Mouse (Mus musculus): Measurements from ENCODE around the gene Lrch3. TPM values are rescaled to one million over a fixed set of nuclear protein-coding genes. Genes with fewer than 3 reads are reported as not detected.

The Lrch3 gene
- polyA plus RNA-seq, 1 experiment from 2014 or later: 47.3 TPM

- Histone ChIP-seq H3K36me3 (peaks cover 89% of the 10 kb centered on the region), H3K9ac (no peak overlapping the region), H3K9me3 (no peaks in the 10 kb centered on the region), H3K27ac (no peak overlapping the region), H3K4me1 (replicated peaks) (0 out of 2 replicates have a peak, but pooled peaks cover 3% of the 10 kb centered on the region), H3K27me3 (no peaks in the 10 kb centered on the region), H3K4me2 (no peak overlapping the region), H3K4me3 (no peak overlapping the region)
- WGBS: 96% methylated on average over 6 of the region's 6 CpGs
- no peak for ATAC-seq (ENCODE audit: low FRiP score)
Observed at GRCm38 (mm10) chr16:33010166-33010565, 96.3 kb downstream of the Lrch3 start.

- no peak overlapping the region for H3K4me3 ChIP-seq
- peaks cover 69% of the 10 kb centered on the region for H3K36me3 ChIP-seq
- 92% methylated on average over 5 of the region's 5 CpGs for WGBS
- no peaks in the 10 kb centered on the region for H3K4me1 ChIP-seq (replicated peaks)
- no peaks in the 10 kb centered on the region for H3K27me3 ChIP-seq
- no peaks in the 10 kb centered on the region for H3K9me3 ChIP-seq
- ATAC-seq (ENCODE audit: low FRiP score): no peak
- H3K27ac ChIP-seq: no peak overlapping the region
- H3K4me2 ChIP-seq: no peak overlapping the region
- no peak overlapping the region for H3K9ac ChIP-seq
Observed at GRCm38 (mm10) chr16:33013801-33014200, 99.9 kb downstream of the Lrch3 start.

- Histone ChIP-seq H3K4me1 (replicated peaks) (no peaks in the 10 kb centered on the region), H3K27me3 (no peaks in the 10 kb centered on the region), H3K36me3 (peaks cover 58% of the 10 kb centered on the region), H3K9me3 (no peaks in the 10 kb centered on the region), H3K9ac (no peak overlapping the region), H3K4me3 (no peak overlapping the region), H3K27ac (no peak overlapping the region), H3K4me2 (no peak overlapping the region)
- WGBS: 93% methylated on average over 1 of the region's 1 CpGs
- ATAC-seq (ENCODE audit: low FRiP score): no peak
Observed at GRCm38 (mm10) chr16:33014921-33015320, 101.0 kb downstream of the Lrch3 start.

GRCm38 (mm10) chr16:33015396-33015907, 101.6 kb downstream of the Lrch3 start:
- 96% methylated on average over 3 of the region's 3 CpGs for WGBS
- H3K36me3 ChIP-seq: peaks cover 53% of the 10 kb centered on the region
- ATAC-seq (ENCODE audit: low FRiP score): no peak

GRCm38 (mm10) chr16:33015986-33016385, 102.1 kb downstream of the Lrch3 start:
- WGBS: 90% methylated on average over 2 of the region's 2 CpGs
- H3K4me3 ChIP-seq: no peak overlapping the region
- H3K27ac ChIP-seq: no peak overlapping the region
- peaks cover 48% of the 10 kb centered on the region for H3K36me3 ChIP-seq
- no peaks in the 10 kb centered on the region for H3K27me3 ChIP-seq
- H3K9me3 ChIP-seq: no peaks in the 10 kb centered on the region
- H3K9ac ChIP-seq: no peak overlapping the region
- no peak for ATAC-seq (ENCODE audit: low FRiP score)
- H3K4me2 ChIP-seq: no peak overlapping the region
- H3K4me1 ChIP-seq (replicated peaks): no peaks in the 10 kb centered on the region

More at GRCm38 (mm10) chr16:33015396-33015907, 101.6 kb downstream of the Lrch3 start:
- no peak overlapping the region for H3K27ac ChIP-seq
- no peaks in the 10 kb centered on the region for H3K27me3 ChIP-seq
- no peak overlapping the region for H3K9ac ChIP-seq
- no peaks in the 10 kb centered on the region for H3K4me1 ChIP-seq (replicated peaks)
- no peaks in the 10 kb centered on the region for H3K9me3 ChIP-seq
- H3K4me2 ChIP-seq: no peak overlapping the region
- no peak overlapping the region for H3K4me3 ChIP-seq

GRCm38 (mm10) chr16:33017677-33018349, 103.9 kb downstream of the Lrch3 start:
- no peaks in the 10 kb centered on the region for H3K9me3 ChIP-seq
- no peak overlapping the region for H3K27ac ChIP-seq
- WGBS: 95% methylated on average over 5 of the region's 5 CpGs
- no peak overlapping the region for H3K9ac ChIP-seq
- no peaks in the 10 kb centered on the region for H3K4me1 ChIP-seq (replicated peaks)
- no peak for ATAC-seq (ENCODE audit: low FRiP score)
- no peaks in the 10 kb centered on the region for H3K27me3 ChIP-seq
- H3K4me3 ChIP-seq: no peak overlapping the region
- H3K36me3 ChIP-seq: peaks cover 34% of the 10 kb centered on the region
- no peak overlapping the region for H3K4me2 ChIP-seq

GRCm38 (mm10) chr16:33019117-33019770, 105.3 kb downstream of the Lrch3 start:
- no peak overlapping the region for H3K4me2 ChIP-seq
- H3K27me3 ChIP-seq: no peaks in the 10 kb centered on the region
- H3K27ac ChIP-seq: no peak overlapping the region
- no peaks in the 10 kb centered on the region for H3K9me3 ChIP-seq
- H3K4me3 ChIP-seq: no peak overlapping the region
- no peak overlapping the region for H3K9ac ChIP-seq
- no peaks in the 10 kb centered on the region for H3K4me1 ChIP-seq (replicated peaks)
- no peak for ATAC-seq (ENCODE audit: low FRiP score)
- 79% methylated on average over 21 of the region's 21 CpGs for WGBS
- H3K36me3 ChIP-seq: peaks cover 20% of the 10 kb centered on the region

GRCm38 (mm10) chr16:33021381-33021780, 107.5 kb downstream of the Lrch3 start:
- Histone ChIP-seq H3K9me3 (no peaks in the 10 kb centered on the region), H3K4me1 (replicated peaks) (no peaks in the 10 kb centered on the region), H3K4me3 (no peak overlapping the region), H3K27ac (no peak overlapping the region), H3K36me3 (peaks cover 4% of the 10 kb centered on the region), H3K27me3 (no peaks in the 10 kb centered on the region), H3K9ac (no peak overlapping the region), H3K4me2 (no peak overlapping the region)
- ATAC-seq (ENCODE audit: low FRiP score): no peak
- 85% methylated on average over 3 of the region's 3 CpGs for WGBS

GRCm38 (mm10) chr16:33023750-33024149, 109.8 kb downstream of the Lrch3 start:
- Histone ChIP-seq H3K9me3 (no peaks in the 10 kb centered on the region), H3K4me1 (replicated peaks) (no peaks in the 10 kb centered on the region), H3K36me3 (no peaks in the 10 kb centered on the region), H3K9ac (no peak overlapping the region), H3K27me3 (no peaks in the 10 kb centered on the region), H3K27ac (no peak overlapping the region), H3K4me2 (no peak overlapping the region), H3K4me3 (no peak overlapping the region)
- no peak for ATAC-seq (ENCODE audit: low FRiP score)
- WGBS: 9% methylated on average over 4 of the region's 4 CpGs

- Histone ChIP-seq H3K9me3 (no peaks in the 10 kb centered on the region), H3K27me3 (no peaks in the 10 kb centered on the region), H3K4me3 (no peak overlapping the region), H3K36me3 (no peaks in the 10 kb centered on the region), H3K27ac (no peak overlapping the region), H3K4me2 (no peak overlapping the region), H3K4me1 (replicated peaks) (no peaks in the 10 kb centered on the region), H3K9ac (no peak overlapping the region)
- 80% methylated on average over 8 of the region's 8 CpGs for whole genome bisulfite sequencing
- ATAC-seq (ENCODE audit: low FRiP score): no peak
Observed at GRCm38 (mm10) chr16:33024456-33025104, 110.7 kb downstream of the Lrch3 start.

GRCm38 (mm10) chr16:33026357-33026756, 112.5 kb downstream of the Lrch3 start:
- 93% methylated on average over 7 of the region's 7 CpGs for WGBS
- Histone ChIP-seq H3K4me1 (replicated peaks) (no peaks in the 10 kb centered on the region), H3K36me3 (no peaks in the 10 kb centered on the region), H3K9me3 (no peaks in the 10 kb centered on the region), H3K9ac (no peak overlapping the region), H3K27me3 (no peaks in the 10 kb centered on the region), H3K4me3 (no peak overlapping the region), H3K4me2 (no peak overlapping the region), H3K27ac (no peak overlapping the region)
- no peak for ATAC-seq (ENCODE audit: low FRiP score)

GRCm38 (mm10) chr16:33036006-33036405, 122.1 kb downstream of the Lrch3 start:
- H3K27ac ChIP-seq: no peak overlapping the region
- no peaks in the 10 kb centered on the region for H3K4me1 ChIP-seq (replicated peaks)
- no peaks in the 10 kb centered on the region for H3K9me3 ChIP-seq
- 88% methylated on average over 4 of the region's 4 CpGs for WGBS
- no peak overlapping the region for H3K4me2 ChIP-seq
- H3K36me3 ChIP-seq: no peaks in the 10 kb centered on the region
- ATAC-seq (ENCODE audit: low FRiP score): no peak
- no peak overlapping the region for H3K4me3 ChIP-seq
- no peak overlapping the region for H3K9ac ChIP-seq
- no peaks in the 10 kb centered on the region for H3K27me3 ChIP-seq
